Comparison of ENCODE assay signal across 8 mouse cellular contexts in the genomic region with DNA sequence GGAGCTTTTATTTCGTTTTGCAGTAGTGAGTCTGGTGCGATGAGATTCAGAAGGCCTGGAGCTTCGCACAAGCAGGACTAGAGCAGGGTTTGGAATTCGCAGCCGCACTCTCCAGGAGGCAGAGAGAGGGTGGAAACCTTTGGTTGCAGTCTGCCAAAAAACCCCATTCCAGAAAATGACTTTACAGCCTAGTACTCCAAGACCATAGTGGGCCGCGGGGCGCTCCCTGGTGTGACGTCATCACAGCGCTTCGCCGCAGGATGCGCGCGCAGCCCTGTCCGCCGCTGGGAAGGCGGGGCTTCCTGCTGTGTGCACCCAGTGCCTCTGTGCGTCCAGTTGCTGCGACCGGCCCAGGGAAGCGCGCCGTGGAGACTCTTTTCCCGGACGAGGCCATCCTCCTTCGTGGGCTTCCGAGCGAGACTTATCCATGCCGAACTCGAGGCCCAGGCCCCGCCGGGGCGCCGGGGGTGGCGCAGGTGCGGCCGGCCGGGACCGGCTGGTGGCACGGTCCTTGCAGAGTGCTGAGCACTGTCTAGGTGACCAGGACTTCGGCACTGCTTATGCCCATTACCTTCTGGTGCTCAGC. TPM values are rescaled to one million over a fixed set of nuclear protein-coding genes. Genes with fewer than 3 reads are reported as not detected.
A peak's percentile ranks its signal among the peaks of the same experiment; 100 is the strongest.
DNase-seq lines count a peak whose midpoint lies in the region; ATAC-seq lines count a peak whose summit lies in the region.

A gene (plus strand): TSS at position 277 of the 586 bp plus-strand sequence.

- peak; percentile 92 for ATAC-seq in heart, embryonic 14.5 days (ENCODE audit: insufficient number of reproducible peaks, insufficient read depth, low FRiP score, low read depth)
- ATAC-seq in liver, embryonic 13.5 days (ENCODE audit: low read depth), result peak; percentile 93
- ATAC-seq in stomach, embryonic 16.5 days (ENCODE audit: insufficient read depth, low FRiP score), result peak; percentile 98

- no peaks in the 10 kb centered on the region for H3K9me3 ChIP-seq in heart, embryonic 14.5 days (ENCODE audit: control insufficient read depth, low read length)
- H3K9me3 ChIP-seq in liver, embryonic 13.5 days (replicated peaks), result no peaks in the 10 kb centered on the region
- H3K9me3 ChIP-seq in stomach, embryonic 16.5 days (replicated peaks; ENCODE audit: control insufficient read depth, low read length), result no peaks in the 10 kb centered on the region; the same call in 1 of the 2 replicates

- WGBS in heart, embryonic 14.5 days, result 4% methylated on average over 42 of the region's 42 CpGs
- 4% methylated on average over 42 of the region's 42 CpGs for WGBS in liver, embryonic 13.5 days (ENCODE audit: insufficient replicate concordance)
- 4% methylated on average over 42 of the region's 42 CpGs for WGBS in stomach, embryonic 16.5 days

- H3K27me3 ChIP-seq in heart, embryonic 14.5 days (ENCODE audit: control insufficient read depth, insufficient read depth, low read length), result no peaks in the 10 kb centered on the region
- H3K27me3 ChIP-seq in liver, embryonic 13.5 days, result no peaks in the 10 kb centered on the region
- no peaks in the 10 kb centered on the region for H3K27me3 ChIP-seq in stomach, embryonic 16.5 days (ENCODE audit: control insufficient read depth, insufficient read depth, low read length)

- H3K4me3 ChIP-seq in brown adipose tissue, adult 24 weeks (ENCODE audit: insufficient read depth, low read depth, low read length), result peak within 1 kb of the TSS; percentile 97
- H3K4me3 ChIP-seq in heart, embryonic 14.5 days (ENCODE audit: control insufficient read depth in 1 of 2, insufficient read depth in 1 of 2, low read depth in 1 of 2, low read length in 2 of 2), result peak within 1 kb of the TSS; percentile 68 to 90
- H3K4me3 ChIP-seq in liver, embryonic 13.5 days (replicated peaks), result peak within 1 kb of the TSS; percentile 87
- peak within 1 kb of the TSS; percentile 98 for H3K4me3 ChIP-seq in stomach, embryonic 16.5 days (replicated peaks; ENCODE audit: low read length)

- H3K36me3 ChIP-seq in heart, embryonic 14.5 days (ENCODE audit: control insufficient read depth, insufficient read depth, low read length), result peaks cover 28% of the 10 kb centered on the region
- H3K36me3 ChIP-seq in liver, embryonic 13.5 days, result peaks cover 29% of the 10 kb centered on the region
- H3K36me3 ChIP-seq in stomach, embryonic 16.5 days (ENCODE audit: control insufficient read depth, insufficient read depth, low read length), result peaks cover 10% of the 10 kb centered on the region; the same call in 1 of the 2 replicates

- peak within 1 kb of the TSS; percentile 83 for H3K4me2 ChIP-seq in heart, embryonic 14.5 days (ENCODE audit: low read length)
- H3K4me2 ChIP-seq in liver, embryonic 13.5 days, result peak within 1 kb of the TSS; percentile 80
- peak within 1 kb of the TSS; percentile 86 for H3K4me2 ChIP-seq in stomach, embryonic 16.5 days (ENCODE audit: low read depth, low read length)

- H3K4me1 ChIP-seq in brown adipose tissue, adult 24 weeks (ENCODE audit: control insufficient read depth, insufficient read depth, insufficient read length, low read length), result no peaks in the 10 kb centered on the region
- no peaks in the 10 kb centered on the region for H3K4me1 ChIP-seq in heart, embryonic 14.5 days (ENCODE audit: control insufficient read depth in 2 of 2, insufficient read depth in 2 of 2, low read length in 2 of 2)
- H3K4me1 ChIP-seq in liver, embryonic 13.5 days (replicated peaks), result peaks cover 31% of the 10 kb centered on the region
- H3K4me1 ChIP-seq in stomach, embryonic 16.5 days (ENCODE audit: control insufficient read depth, insufficient read depth, low read length), result 0 out of 2 replicates have a peak, but pooled peaks cover 5% of the 10 kb centered on the region

- H3K9ac ChIP-seq in heart, embryonic 14.5 days (ENCODE audit: low read length), result peak within 1 kb of the TSS; percentile 96
- H3K9ac ChIP-seq in liver, embryonic 13.5 days, result peak within 1 kb of the TSS; percentile 93
- peak within 1 kb of the TSS; percentile 98 for H3K9ac ChIP-seq in stomach, embryonic 16.5 days (ENCODE audit: low read length)

- H3K27ac ChIP-seq in brown adipose tissue, adult 24 weeks (replicated peaks; ENCODE audit: low read depth, low read length), result peak within 1 kb of the TSS; percentile 72
- peak within 1 kb of the TSS; percentile 73 to 87 for H3K27ac ChIP-seq in heart, embryonic 14.5 days (replicated peaks in 1 of 2; ENCODE audit: control insufficient read depth in 1 of 2, insufficient read depth in 1 of 2, low read depth in 2 of 2, low read length in 2 of 2)
- H3K27ac ChIP-seq in liver, embryonic 13.5 days, result peak within 1 kb of the TSS; percentile 80
- peak within 1 kb of the TSS; percentile 93 for H3K27ac ChIP-seq in stomach, embryonic 16.5 days (ENCODE audit: low read length)

- DNase-seq in CD4-positive, CD25-positive, alpha-beta regulatory T cell, adult 2 months (ENCODE audit: low read depth, low spot score), result peak; percentile 96
- peak; percentile 80 for DNase-seq in fibroblast of lung, adult 2 months (ENCODE audit: low read depth)
- peak; percentile 96 for DNase-seq in kidney, postnatal 14 days
- DNase-seq in liver, embryonic 13.5 days, result peak; percentile 88
- peak; percentile 89 for DNase-seq in neural tube, embryonic 10.5 days (ENCODE audit: extremely low spot score, low spot score)

RNA-seq across cellular contexts. Expression of the gene that starts here (rescaled TPM):
- 6.5 and 11.3 TPM in 2 replicates for polyA plus RNA-seq in brown adipose tissue, adult 24 weeks (2012; ENCODE audit: insufficient read depth, insufficient read length, missing spikeins)
- polyA plus RNA-seq in heart, embryonic 14.5 days (2014; fragmentation: Nextera tagmentation; extraction: Ambion mirVana), result 14.7 and 16.7 TPM in 2 replicates
- 9.9 and 11.0 TPM in 2 replicates for polyA plus RNA-seq in liver, embryonic 13.5 days (2015; fragmentation: Nextera tagmentation; extraction: Ambion mirVana)
- polyA plus RNA-seq in stomach, embryonic 16.5 days (2015; fragmentation: Nextera tagmentation; extraction: Ambion mirVana), result 16.7 and 17.7 TPM in 2 replicates

Comparison
In these comparisons a context has a peak if more than half of its experiments do, and no peak if none do; other contexts are left out.
1. Peak in every context shown above with its lines: DNase-seq, ATAC-seq, H3K4me3 ChIP-seq and H3K27ac ChIP-seq.